Mouse (Mus musculus): ENCODE measurements around the gene Pcsk7. TPM values are rescaled to one million over a fixed set of nuclear protein-coding genes. Genes with fewer than 3 reads are reported as not detected.

Pcsk7 gene
- polyA plus RNA-seq, 1 experiment from 2014 or later, result 25.0 TPM

- no peak overlapping the region for H3K27ac ChIP-seq (replicated peaks)
- H3K4me1 ChIP-seq, result peaks cover 11% of the 10 kb centered on the region
- WGBS, result 92% methylated on average over 2 of the region's 2 CpGs
- no peaks in the 10 kb centered on the region for H3K27me3 ChIP-seq (replicated peaks)
- no peak overlapping the region for H3K4me2 ChIP-seq
- no peak overlapping the region for H3K4me3 ChIP-seq (replicated peaks)
- ATAC-seq (ENCODE audit: low FRiP score), result no peak
- H3K36me3 ChIP-seq, result peaks cover 84% of the 10 kb centered on the region
- no peak overlapping the region for H3K9ac ChIP-seq (replicated peaks)
- H3K9me3 ChIP-seq (replicated peaks), result no peaks in the 10 kb centered on the region
Observed at GRCm38 (mm10) chr9:45915659-45916058, 9.4 kb downstream of the Pcsk7 start.

GRCm38 (mm10) chr9:45917041-45917934 lies 11.0 kb downstream of the Pcsk7 start:
- H3K9ac ChIP-seq (replicated peaks), result no peak overlapping the region
- H3K4me2 ChIP-seq, result no peak overlapping the region
- H3K4me3 ChIP-seq (replicated peaks), result no peak overlapping the region
- H3K4me1 ChIP-seq, result peaks cover 11% of the 10 kb centered on the region
- H3K27ac ChIP-seq (replicated peaks), result peak overlapping the region; percentile 77
- H3K36me3 ChIP-seq, result peaks cover 82% of the 10 kb centered on the region
- peak; percentile 91 for ATAC-seq (ENCODE audit: low FRiP score)
- no peaks in the 10 kb centered on the region for H3K9me3 ChIP-seq (replicated peaks)
- WGBS, result 55% methylated on average over 5 of the region's 5 CpGs
- H3K27me3 ChIP-seq (replicated peaks), result no peaks in the 10 kb centered on the region

- H3K9me3 ChIP-seq (replicated peaks), result no peaks in the 10 kb centered on the region
- no peak overlapping the region for H3K4me3 ChIP-seq (replicated peaks)
- peaks cover 11% of the 10 kb centered on the region for H3K4me1 ChIP-seq
- WGBS, result 75% methylated on average over 1 of the region's 1 CpGs
- peaks cover 77% of the 10 kb centered on the region for H3K36me3 ChIP-seq
- no peak overlapping the region for H3K9ac ChIP-seq (replicated peaks)
- no peak overlapping the region for H3K27ac ChIP-seq (replicated peaks)
- H3K4me2 ChIP-seq, result no peak overlapping the region
- no peak for ATAC-seq (ENCODE audit: low FRiP score)
- H3K27me3 ChIP-seq (replicated peaks), result no peaks in the 10 kb centered on the region
Observed at GRCm38 (mm10) chr9:45919895-45920294, 13.6 kb downstream of the Pcsk7 start.

- H3K9me3 ChIP-seq (replicated peaks), result no peaks in the 10 kb centered on the region
- 90% methylated on average over 5 of the region's 5 CpGs for WGBS
- no peak overlapping the region for H3K9ac ChIP-seq (replicated peaks)
- H3K4me2 ChIP-seq, result no peak overlapping the region
- H3K27ac ChIP-seq (replicated peaks), result no peak overlapping the region
- peaks cover 63% of the 10 kb centered on the region for H3K36me3 ChIP-seq
- no peaks in the 10 kb centered on the region for H3K27me3 ChIP-seq (replicated peaks)
- H3K4me3 ChIP-seq (replicated peaks), result no peak overlapping the region
- H3K4me1 ChIP-seq, result 0 out of 2 replicates have a peak, but pooled peaks cover 3% of the 10 kb centered on the region
- no peak for ATAC-seq (ENCODE audit: low FRiP score)
Observed at GRCm38 (mm10) chr9:45929285-45929684, 23.0 kb downstream of the Pcsk7 start.

GRCm38 (mm10) chr9:45931958-45932357 lies 25.7 kb downstream of the Pcsk7 start:
- H3K27ac ChIP-seq (replicated peaks), result no peak overlapping the region

GRCm38 (mm10) chr9:45932571-45933415 lies 26.5 kb downstream of the Pcsk7 start:
- no peak overlapping the region for H3K4me2 ChIP-seq
- no peak overlapping the region for H3K9ac ChIP-seq (replicated peaks)
- H3K4me3 ChIP-seq (replicated peaks), result no peak overlapping the region
- H3K9me3 ChIP-seq (replicated peaks), result no peaks in the 10 kb centered on the region
- ATAC-seq (ENCODE audit: low FRiP score), result no peak
- H3K4me1 ChIP-seq, result peaks cover 14% of the 10 kb centered on the region
- H3K36me3 ChIP-seq, result peaks cover 34% of the 10 kb centered on the region
- WGBS, result 81% methylated on average over 11 of the region's 11 CpGs
- no peak overlapping the region for H3K27ac ChIP-seq (replicated peaks)
- 0 out of 2 replicates have a peak, but pooled peaks cover 6% of the 10 kb centered on the region for H3K27me3 ChIP-seq (replicated peaks)

More at GRCm38 (mm10) chr9:45931958-45932357, 25.7 kb downstream of the Pcsk7 start:
- H3K4me2 ChIP-seq, result no peak overlapping the region
- H3K4me1 ChIP-seq, result peaks cover 14% of the 10 kb centered on the region
- 58% methylated on average over 1 of the region's 1 CpGs for WGBS
- no peaks in the 10 kb centered on the region for H3K9me3 ChIP-seq (replicated peaks)
- H3K9ac ChIP-seq (replicated peaks), result no peak overlapping the region
- ATAC-seq (ENCODE audit: low FRiP score), result no peak
- H3K27me3 ChIP-seq (replicated peaks), result 0 out of 2 replicates have a peak, but pooled peaks cover 6% of the 10 kb centered on the region
- H3K4me3 ChIP-seq (replicated peaks), result no peak overlapping the region
- peaks cover 42% of the 10 kb centered on the region for H3K36me3 ChIP-seq

- 0 out of 2 replicates have a peak, but pooled peaks cover 6% of the 10 kb centered on the region for H3K27me3 ChIP-seq (replicated peaks)
- peak; percentile 54; the same call in 1 of the 2 replicates for ATAC-seq (ENCODE audit: low FRiP score)
- H3K4me1 ChIP-seq, result peaks cover 14% of the 10 kb centered on the region
- WGBS, result 12% methylated on average over 21 of the region's 21 CpGs
- no peaks in the 10 kb centered on the region for H3K9me3 ChIP-seq (replicated peaks)
- H3K27ac ChIP-seq (replicated peaks), result no peak within 1 kb of the TSS
- peak within 1 kb of the TSS; percentile 41 for H3K4me2 ChIP-seq
- peaks cover 36% of the 10 kb centered on the region for H3K36me3 ChIP-seq
- H3K4me3 ChIP-seq (replicated peaks), result peak within 1 kb of the TSS; percentile 13
- H3K9ac ChIP-seq (replicated peaks), result 0 out of 2 replicates have a peak within 1 kb of the TSS, but pooled peaks have one; percentile 14
Observed at GRCm38 (mm10) chr9:45935628-45936210, 29.4 kb downstream of the Pcsk7 start, which contains the start of gene Tagln. Gene Tagln, minus strand, starts transcription at chr9:45936058.

- Histone ChIP-seq H3K27ac (replicated peaks) (no peak overlapping the region), H3K4me3 (replicated peaks) (no peak overlapping the region), H3K9ac (replicated peaks) (no peak overlapping the region), H3K36me3 (peaks cover 35% of the 10 kb centered on the region), H3K4me2 (no peak overlapping the region), H3K9me3 (replicated peaks) (no peaks in the 10 kb centered on the region), H3K4me1 (peaks cover 14% of the 10 kb centered on the region), H3K27me3 (replicated peaks) (0 out of 2 replicates have a peak, but pooled peaks cover 6% of the 10 kb centered on the region)
- 28% methylated on average over 3 of the region's 3 CpGs for WGBS
- ATAC-seq (ENCODE audit: low FRiP score), result peak; percentile 78
Observed at GRCm38 (mm10) chr9:45936883-45937282, 30.6 kb downstream of the Pcsk7 start.

GRCm38 (mm10) chr9:45938088-45938487 lies 31.8 kb downstream of the Pcsk7 start:
- no peak for ATAC-seq (ENCODE audit: low FRiP score)
- Histone ChIP-seq H3K27ac (replicated peaks) (no peak overlapping the region), H3K4me2 (no peak overlapping the region), H3K4me1 (peaks cover 10% of the 10 kb centered on the region), H3K9ac (replicated peaks) (no peak overlapping the region), H3K9me3 (replicated peaks) (no peaks in the 10 kb centered on the region), H3K27me3 (replicated peaks) (0 out of 2 replicates have a peak, but pooled peaks cover 6% of the 10 kb centered on the region), H3K4me3 (replicated peaks) (no peak overlapping the region), H3K36me3 (peaks cover 47% of the 10 kb centered on the region)
- WGBS, result 92% methylated on average over 8 of the region's 8 CpGs

GRCm38 (mm10) chr9:45938952-45939637 lies 32.8 kb downstream of the Pcsk7 start:
- Histone ChIP-seq H3K27me3 (replicated peaks) (0 out of 2 replicates have a peak, but pooled peaks cover 6% of the 10 kb centered on the region), H3K9ac (replicated peaks) (no peak overlapping the region), H3K4me2 (no peak overlapping the region), H3K9me3 (replicated peaks) (no peaks in the 10 kb centered on the region), H3K4me3 (replicated peaks) (no peak overlapping the region), H3K27ac (replicated peaks) (no peak overlapping the region), H3K4me1 (peaks cover 10% of the 10 kb centered on the region), H3K36me3 (peaks cover 56% of the 10 kb centered on the region)
- WGBS, result 88% methylated on average over 15 of the region's 15 CpGs
- no peak for ATAC-seq (ENCODE audit: low FRiP score)
